Mouse (Mus musculus) erythroblast, embryonic 14.5 days (primary cell): Measurements from ENCODE around the gene Sv2a.
"Not testable (repeated sequence)": the region's sequence is repeated elsewhere in the genome, so short reads cannot be mapped to it uniquely, and the experiment has no call there.

Experiments
- GATA1 ChIP-seq: IDR thresholded peaks from 2 replicates; pipeline ENCODE4 v1.6.1; 2012; ENCODE audit warnings: low read length, inconsistent platforms, mixed read lengths
- TAL1 ChIP-seq: IDR thresholded peaks from 3 replicates; pipeline ENCODE4 v1.6.1; 2012; ENCODE audit warnings: low read length, inconsistent platforms, mixed read lengths

- not testable (repeated sequence) for TF ChIP-seq GATA1, TAL1
Measured at GRCm38 (mm10) chr3:96239949-96240798, 59.2 kb downstream of the Sv2a start, which contains the start of gene Hist2h2aa2.
